Mouse (Mus musculus): Measurements from ENCODE around the gene Tfrc. TPM values are rescaled to one million over a fixed set of nuclear protein-coding genes. Genes with fewer than 3 reads are reported as not detected.

Gene Tfrc
- polyA plus RNA-seq, 1 experiment from 2014 or later, result 32.7 TPM

DNA sequence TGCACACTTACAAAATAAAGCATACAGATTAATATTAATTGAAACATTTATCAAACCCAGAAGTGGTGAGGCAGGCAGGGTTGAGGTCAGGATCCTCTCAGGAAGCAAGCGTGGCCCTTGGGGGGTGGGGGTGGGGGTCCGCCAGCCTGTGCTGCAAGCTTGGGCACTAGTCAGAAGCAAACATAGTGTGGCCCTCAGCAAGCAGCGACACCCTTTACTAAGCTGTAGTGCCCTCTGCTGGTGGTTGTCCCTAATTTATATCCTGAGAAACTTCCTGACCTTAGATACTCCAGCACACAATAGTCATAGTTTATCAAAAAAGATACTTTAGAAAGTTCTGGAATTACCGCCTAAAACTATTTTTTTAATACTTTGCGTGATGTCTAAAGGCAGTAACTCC lies 73.5 kb downstream of the Tfrc start:
- no peak for ATAC-seq (ENCODE audit: extremely low read depth, insufficient number of reproducible peaks, low FRiP score, low TSS enrichment)
- Histone ChIP-seq H3K4me1 (peaks cover 6% of the 10 kb centered on the region; the same call in 1 of the 2 replicates), H3K4me2 (no peak overlapping the region), H3K36me3 (peaks cover 50% of the 10 kb centered on the region), H3K27me3 (replicated peaks) (no peaks in the 10 kb centered on the region), H3K27ac (replicated peaks) (no peak overlapping the region), H3K9me3 (no peaks in the 10 kb centered on the region), H3K4me3 (no peak overlapping the region), H3K9ac (no peak overlapping the region)
- 18% methylated on average over 5 of the region's 5 CpGs for WGBS

Other genes starting within 250 kb of the Tfrc start
- 0.12 TPM in 1 of 2 replicates, not detected in the other for gene Tm4sf19, start 208.4 kb upstream of the Tfrc start, polyA plus RNA-seq (2015; fragmentation: Nextera tagmentation; extraction: Ambion mirVana)
- 23.1 and 26.9 TPM in 2 replicates for gene Tctex1d2, start 189.2 kb upstream of the Tfrc start, polyA plus RNA-seq (2015; fragmentation: Nextera tagmentation; extraction: Ambion mirVana)
- gene Pcyt1a, start 178.0 kb upstream of the Tfrc start, polyA plus RNA-seq (2015; fragmentation: Nextera tagmentation; extraction: Ambion mirVana), result 35.4 and 41.5 TPM in 2 replicates
- gene Slc51a, start 121.0 kb upstream of the Tfrc start, polyA plus RNA-seq (2015; fragmentation: Nextera tagmentation; extraction: Ambion mirVana), result 1.6 and 2.0 TPM in 2 replicates
- not detected in 2 replicates for gene Zdhhc19, start 112.7 kb upstream of the Tfrc start, polyA plus RNA-seq (2015; fragmentation: Nextera tagmentation; extraction: Ambion mirVana)
- 7.1 and 8.7 TPM in 2 replicates for gene Tnk2, start 35.0 kb downstream of the Tfrc start, polyA plus RNA-seq (2015; fragmentation: Nextera tagmentation; extraction: Ambion mirVana)
- gene Muc4, start 127.0 kb downstream of the Tfrc start, polyA plus RNA-seq (2015; fragmentation: Nextera tagmentation; extraction: Ambion mirVana), result 0.21 TPM in 1 of 2 replicates, not detected in the other
- gene Muc20, start 188.5 kb downstream of the Tfrc start, polyA plus RNA-seq (2015; fragmentation: Nextera tagmentation; extraction: Ambion mirVana), result 0.06 and 0.20 TPM in 2 replicates
- not detected in 2 replicates for gene Smbd1, start 201.6 kb downstream of the Tfrc start, polyA plus RNA-seq (2015; fragmentation: Nextera tagmentation; extraction: Ambion mirVana)

Measured in heart, embryonic 13.5 days (tissue).